Mouse (Mus musculus) small intestine, adult 2 months (tissue): Measurements from ENCODE around the gene Lin7a. TPM values are rescaled to one million over a fixed set of nuclear protein-coding genes. Genes with fewer than 3 reads are reported as not detected.

ENCODE experiments used
- H3K27ac ChIP-seq: fragments of 200-500 bp; 2 replicates; pipeline ENCODE4 v1.5.1; 2012; ENCODE audit warnings: low read depth, low read length, control low read depth, inconsistent platforms; ENCODE audit not compliant: insufficient read depth
- H3K27me3 ChIP-seq: fragments of 200-500 bp; 2 replicates; pipeline ENCODE4 v1.6.1; 2012; ENCODE audit warnings: mild to moderate bottlenecking, moderate library complexity, low read length, inconsistent platforms; ENCODE audit not compliant: control insufficient read depth, insufficient read depth
- H3K36me3 ChIP-seq: fragments of 200-500 bp; 2 replicates; pipeline ENCODE4 v1.6.1; 2012; ENCODE audit warnings: mild to moderate bottlenecking, low read length, control low read depth, inconsistent platforms; ENCODE audit not compliant: control insufficient read depth, insufficient read depth
- H3K4me1 ChIP-seq: fragments of 200-500 bp; 2 replicates; pipeline ENCODE4 v1.6.1; 2012; ENCODE audit warnings: low read length, inconsistent platforms, mixed read lengths; ENCODE audit not compliant: control insufficient read depth, insufficient read depth, insufficient read length
- H3K4me3 ChIP-seq: fragments of 200-500 bp; 2 replicates; pipeline ENCODE4 v1.5.1; 2012; ENCODE audit warnings: low read depth, mild to moderate bottlenecking, control low read depth, inconsistent platforms, low read length, moderate library complexity
- CTCF ChIP-seq: fragments of 200-500 bp; IDR thresholded peaks from 2 replicates; pipeline ENCODE4 v1.5.1; 2012; ENCODE audit warnings: low read depth, mild to moderate bottlenecking, control low read depth, inconsistent platforms, low read length, moderate library complexity, mixed read lengths; ENCODE audit not compliant: insufficient replicate concordance, insufficient read length; ENCODE audit errors: extremely low read depth
- POLR2A ChIP-seq: fragments of 200-500 bp; IDR thresholded peaks from 2 replicates; pipeline ENCODE4 v1.6.1; 2012; ENCODE audit warnings: low read depth, mild to moderate bottlenecking, control low read depth, inconsistent platforms, low read length, moderate library complexity
- WGBS: fragments of 180-500 bp; shearing (Covaris S2); methylation state at CpG from one replicate; pipeline ENCODE4 v1.1.7; 2018; 5-methylcytosine and 5-hydroxymethylcytosine counted together
- polyA plus RNA-seq: library from polyadenylated mRNA; depleted of rRNA; stranded (reverse); fragments of >200 nt; gene quantifications from 2 replicates; pipeline ENCODE4 v1.2.3, GENCODE M21; 2012

Gene Lin7a
- polyA plus RNA-seq, 1 experiment, result 0.20 TPM

- Histone ChIP-seq H3K27ac (no peak overlapping the region), H3K36me3 (no peaks in the 10 kb centered on the region), H3K4me3 (no peak overlapping the region), H3K4me1 (no peaks in the 10 kb centered on the region), H3K27me3 (no peaks in the 10 kb centered on the region)
- TF ChIP-seq POLR2A, result no peak
- 81% methylated on average over 4 of the region's 4 CpGs for WGBS
Observed at GRCm38 (mm10) chr10:107341151-107341550, 69.7 kb downstream of the Lin7a start.

GRCm38 (mm10) chr10:107344200-107344599, 72.7 kb downstream of the Lin7a start:
- TF ChIP-seq CTCF, result no peak
- TF ChIP-seq POLR2A, result no peak
- H3K27me3 ChIP-seq, result no peaks in the 10 kb centered on the region
- 71% methylated on average over 3 of the region's 3 CpGs for WGBS
- H3K4me3 ChIP-seq, result no peak overlapping the region
- H3K36me3 ChIP-seq, result no peaks in the 10 kb centered on the region
- no peaks in the 10 kb centered on the region for H3K4me1 ChIP-seq
- no peak overlapping the region for H3K27ac ChIP-seq

- Histone ChIP-seq H3K27me3 (no peaks in the 10 kb centered on the region), H3K36me3 (no peaks in the 10 kb centered on the region), H3K4me3 (no peak overlapping the region), H3K4me1 (no peaks in the 10 kb centered on the region), H3K27ac (no peak overlapping the region)
- TF ChIP-seq POLR2A (no peak), CTCF (no peak)
- 92% methylated on average over 3 of the region's 3 CpGs for WGBS
Observed at GRCm38 (mm10) chr10:107347842-107348241, 76.4 kb downstream of the Lin7a start.

GRCm38 (mm10) chr10:107351696-107352485, 80.4 kb downstream of the Lin7a start:
- H3K36me3 ChIP-seq, result no peaks in the 10 kb centered on the region
- H3K27me3 ChIP-seq, result no peaks in the 10 kb centered on the region
- 56% methylated on average over 6 of the region's 6 CpGs for WGBS
- H3K4me1 ChIP-seq, result no peaks in the 10 kb centered on the region
- H3K4me3 ChIP-seq, result no peak overlapping the region
- no peak overlapping the region for H3K27ac ChIP-seq
- TF ChIP-seq POLR2A (no peak), CTCF (no peak)

GRCm38 (mm10) chr10:107353483-107353882, 82.0 kb downstream of the Lin7a start:
- Histone ChIP-seq H3K27ac (no peak overlapping the region), H3K4me3 (no peak overlapping the region), H3K27me3 (no peaks in the 10 kb centered on the region), H3K36me3 (no peaks in the 10 kb centered on the region), H3K4me1 (peaks cover 3% of the 10 kb centered on the region; the same call in 1 of the 2 replicates)
- WGBS, result 16% methylated on average over 3 of the region's 3 CpGs
- no peak for TF ChIP-seq CTCF
- TF ChIP-seq POLR2A, result no peak

- H3K36me3 ChIP-seq, result no peaks in the 10 kb centered on the region
- peaks cover 8% of the 10 kb centered on the region; the same call in 1 of the 2 replicates for H3K4me1 ChIP-seq
- no peaks in the 10 kb centered on the region for H3K27me3 ChIP-seq
- TF ChIP-seq CTCF (no peak), POLR2A (no peak)
- 61% methylated on average over 6 of the region's 6 CpGs for WGBS
- H3K4me3 ChIP-seq, result no peak overlapping the region
- 0 out of 2 replicates have a peak overlapping the region, but pooled peaks have one; percentile 6 for H3K27ac ChIP-seq
Observed at GRCm38 (mm10) chr10:107358443-107359040, 87.1 kb downstream of the Lin7a start.

GRCm38 (mm10) chr10:107359296-107359695, 87.8 kb downstream of the Lin7a start:
- Histone ChIP-seq H3K27ac (no peak overlapping the region), H3K27me3 (no peaks in the 10 kb centered on the region), H3K4me3 (no peak overlapping the region), H3K36me3 (no peaks in the 10 kb centered on the region), H3K4me1 (peaks cover 8% of the 10 kb centered on the region; the same call in 1 of the 2 replicates)
- TF ChIP-seq POLR2A, result no peak
- no peak for TF ChIP-seq CTCF
